8 mouse cellular contexts compared by ENCODE assay signal in genomic region chr7:16061219-16062098, GRCm38 (mm10). TPM values are rescaled to one million over a fixed set of nuclear protein-coding genes. Genes with fewer than 3 reads are reported as not detected.
DNase-seq lines count a peak whose midpoint lies in the region; ATAC-seq and TF ChIP-seq lines count a peak whose summit lies in the region.
"Had no signal": no experiment of that assay in that cellular context is flagged by ENCODE, and none has a peak within 500 bp of the region (broad histone marks: within the 10 kb centered on the region; RNA-seq: fewer than 3 reads in every experiment).

Gene Zfp541 (plus strand): TSS chr7:16061814.

- no peak for ATAC-seq in lung, embryonic 14.5 days (ENCODE audit: insufficient read depth)
- no peak for ATAC-seq in lung, postnatal 0 days
- 0 out of 2 replicates have a peak, but pooled peaks have one; percentile 4 for ATAC-seq in forebrain, embryonic 12.5 days (ENCODE audit: low FRiP score)
- ATAC-seq in limb, embryonic 11.5 days (ENCODE audit: insufficient number of reproducible peaks, low FRiP score, low TSS enrichment, low read depth): no peak
- ATAC-seq in stomach, embryonic 16.5 days (ENCODE audit: insufficient read depth, low FRiP score): no peak

- no peak within 1 kb of the TSS for H3K27ac ChIP-seq in lung, embryonic 14.5 days (ENCODE audit: low read depth)
- no peak within 1 kb of the TSS for H3K27ac ChIP-seq in lung, postnatal 0 days (ENCODE audit: low read length)
- H3K27ac ChIP-seq in forebrain, embryonic 12.5 days: no peak within 1 kb of the TSS
- no peak within 1 kb of the TSS for H3K27ac ChIP-seq in limb, embryonic 11.5 days (replicated peaks; ENCODE audit: low read depth, low read length)
- no peak within 1 kb of the TSS for H3K27ac ChIP-seq in stomach, embryonic 16.5 days (ENCODE audit: low read length)
- H3K27ac ChIP-seq: kidney, postnatal 0 days had no signal

- H3K9me3 ChIP-seq in lung, embryonic 14.5 days (ENCODE audit: low read depth, low read length): no peaks in the 10 kb centered on the region; the same call in 1 of the 2 replicates
- H3K9me3 ChIP-seq in lung, postnatal 0 days (ENCODE audit: low read length): no peaks in the 10 kb centered on the region
- peaks cover 10% of the 10 kb centered on the region for H3K9me3 ChIP-seq in forebrain, embryonic 12.5 days
- H3K9me3 ChIP-seq in limb, embryonic 11.5 days (ENCODE audit: control insufficient read depth, low read length): peaks cover 6% of the 10 kb centered on the region
- H3K9me3 ChIP-seq in stomach, embryonic 16.5 days (replicated peaks; ENCODE audit: control insufficient read depth, low read length): peaks cover 10% of the 10 kb centered on the region; the same call in 1 of the 2 replicates

- H3K9ac ChIP-seq in lung, embryonic 14.5 days: no peak within 1 kb of the TSS
- no peak within 1 kb of the TSS for H3K9ac ChIP-seq in lung, postnatal 0 days (replicated peaks; ENCODE audit: low read depth)
- no peak within 1 kb of the TSS for H3K9ac ChIP-seq in forebrain, embryonic 12.5 days
- no peak within 1 kb of the TSS for H3K9ac ChIP-seq in limb, embryonic 11.5 days (ENCODE audit: low read length)
- H3K9ac ChIP-seq in stomach, embryonic 16.5 days (ENCODE audit: low read length): no peak within 1 kb of the TSS

- no peak for TF ChIP-seq EP300 in lung, postnatal 0 days (IDR thresholded peaks at IDR 0.05)

- no peak for TF ChIP-seq CTCF in lung, embryonic 14.5 days (IDR thresholded peaks at IDR 0.05; ENCODE audit: low read depth)
- TF ChIP-seq CTCF in lung, postnatal 0 days (IDR thresholded peaks at IDR 0.05): no peak

- peaks cover 9% of the 10 kb centered on the region for H3K27me3 ChIP-seq in lung, embryonic 14.5 days (ENCODE audit: insufficient read depth, low read length)
- H3K27me3 ChIP-seq in lung, postnatal 0 days (replicated peaks; ENCODE audit: insufficient read depth, low read length): peaks cover 9% of the 10 kb centered on the region; the same call in 1 of the 2 replicates
- peaks cover 44% of the 10 kb centered on the region for H3K27me3 ChIP-seq in forebrain, embryonic 12.5 days
- H3K27me3 ChIP-seq in limb, embryonic 11.5 days (ENCODE audit: control insufficient read depth, insufficient read depth, low read length): peaks cover 12% of the 10 kb centered on the region
- H3K27me3 ChIP-seq in stomach, embryonic 16.5 days (ENCODE audit: control insufficient read depth, insufficient read depth, low read length): peaks cover 11% of the 10 kb centered on the region; the same call in 1 of the 2 replicates

- no peaks in the 10 kb centered on the region for H3K4me1 ChIP-seq in lung, embryonic 14.5 days (ENCODE audit: insufficient read depth)
- H3K4me1 ChIP-seq in lung, postnatal 0 days (ENCODE audit: insufficient read depth, low read depth, low read length): no peaks in the 10 kb centered on the region
- H3K4me1 ChIP-seq in forebrain, embryonic 12.5 days: no peaks in the 10 kb centered on the region
- no peaks in the 10 kb centered on the region for H3K4me1 ChIP-seq in limb, embryonic 11.5 days (ENCODE audit: control insufficient read depth, insufficient read depth, low read length)
- H3K4me1 ChIP-seq in stomach, embryonic 16.5 days (ENCODE audit: control insufficient read depth, insufficient read depth, low read length): no peaks in the 10 kb centered on the region

- H3K36me3 ChIP-seq in lung, embryonic 14.5 days (ENCODE audit: insufficient read depth): no peaks in the 10 kb centered on the region
- no peaks in the 10 kb centered on the region for H3K36me3 ChIP-seq in lung, postnatal 0 days (ENCODE audit: insufficient read depth, low read length)
- H3K36me3 ChIP-seq in forebrain, embryonic 12.5 days (replicated peaks): no peaks in the 10 kb centered on the region
- H3K36me3 ChIP-seq in limb, embryonic 11.5 days (ENCODE audit: control insufficient read depth, insufficient read depth, low read length): no peaks in the 10 kb centered on the region
- H3K36me3 ChIP-seq in stomach, embryonic 16.5 days (ENCODE audit: control insufficient read depth, insufficient read depth, low read length): no peaks in the 10 kb centered on the region

- H3K4me2 ChIP-seq in lung, embryonic 14.5 days: peak within 1 kb of the TSS; percentile 33; the same call in 1 of the 2 replicates
- no peak within 1 kb of the TSS for H3K4me2 ChIP-seq in lung, postnatal 0 days (replicated peaks; ENCODE audit: low read depth, low read length)
- H3K4me2 ChIP-seq in forebrain, embryonic 12.5 days: no peak within 1 kb of the TSS
- no peak within 1 kb of the TSS for H3K4me2 ChIP-seq in limb, embryonic 11.5 days (ENCODE audit: low read depth, severe bottlenecking)
- peak within 1 kb of the TSS; percentile 39 for H3K4me2 ChIP-seq in stomach, embryonic 16.5 days (ENCODE audit: low read depth, low read length)

- 43% methylated on average over 67 of the region's 80 CpGs for WGBS in lung, embryonic 14.5 days
- WGBS in lung, postnatal 0 days: 49% methylated on average over 51 of the region's 80 CpGs
- WGBS in forebrain, embryonic 12.5 days: 46% methylated on average over 61 of the region's 80 CpGs
- 46% methylated on average over 65 of the region's 80 CpGs for WGBS in limb, embryonic 11.5 days
- WGBS in stomach, embryonic 16.5 days: 43% methylated on average over 79 of the region's 80 CpGs

- H3K4me3 ChIP-seq in lung, embryonic 14.5 days (ENCODE audit: low read depth, low read length): peak within 1 kb of the TSS; percentile 12; the same call in 1 of the 2 replicates
- H3K4me3 ChIP-seq in lung, postnatal 0 days (ENCODE audit: low read depth, low read length): no peak within 1 kb of the TSS
- H3K4me3 ChIP-seq in forebrain, embryonic 12.5 days (replicated peaks): peak within 1 kb of the TSS; percentile 21; the same call in 1 of the 2 replicates
- H3K4me3 ChIP-seq in limb, embryonic 11.5 days (ENCODE audit: low read depth, low read length): no peak within 1 kb of the TSS
- H3K4me3 ChIP-seq in stomach, embryonic 16.5 days (replicated peaks; ENCODE audit: low read length): peak within 1 kb of the TSS; percentile 16

- DNase-seq in lung, embryonic 14.5 days: no peak
- no peak for DNase-seq in lung, postnatal 0 days (ENCODE audit: low spot score)
- DNase-seq in limb, embryonic 11.5 days (ENCODE audit: low spot score): peak; percentile 28
- no peak for DNase-seq in thymus, postnatal 10 days (ENCODE audit: low spot score in 2 of 2)
- DNase-seq in ovary, postnatal 14 days (ENCODE audit: low spot score): no peak

RNA-seq across cellular contexts. Expression of gene Zfp541, which starts in this region (rescaled TPM):
- polyA plus RNA-seq in lung, embryonic 14.5 days (2014; fragmentation: Nextera tagmentation; extraction: Ambion mirVana): 0.16 TPM in 1 of 2 replicates, not detected in the other
- polyA plus RNA-seq in lung, postnatal 0 days (2015; fragmentation: Nextera tagmentation; extraction: Ambion mirVana): not detected in 2 replicates
- not detected in 2 replicates for polyA plus RNA-seq in forebrain, embryonic 12.5 days (2016; fragmentation: Nextera tagmentation; extraction: Ambion mirVana)
- not detected in 2 replicates for polyA plus RNA-seq in limb, embryonic 11.5 days (2014; fragmentation: Nextera tagmentation; extraction: Ambion mirVana)
- 0.05 and 0.10 TPM in 2 replicates for polyA plus RNA-seq in stomach, embryonic 16.5 days (2015; fragmentation: Nextera tagmentation; extraction: Ambion mirVana)

Comparison
In these comparisons a context has a peak if more than half of its experiments do, and no peak if none do; other contexts are left out.
1. H3K4me2 ChIP-seq: peak in lung, embryonic 14.5 days (single experiment) and stomach, embryonic 16.5 days (single experiment); none in lung, postnatal 0 days (single experiment), forebrain, embryonic 12.5 days (single experiment) and limb, embryonic 11.5 days (single experiment).
2. H3K4me3 ChIP-seq: peak in lung, embryonic 14.5 days (single experiment) and stomach, embryonic 16.5 days (single experiment); none in lung, postnatal 0 days (single experiment) and limb, embryonic 11.5 days (single experiment).
3. Peak in ATAC-seq and H3K4me3 ChIP-seq in forebrain, embryonic 12.5 days; RNA of the gene not detected or under 1 TPM.
4. Peak in DNase-seq in limb, embryonic 11.5 days; RNA of the gene not detected or under 1 TPM.